Mouse (Mus musculus): Measurements from ENCODE around the gene Gm15557. TPM values are rescaled to one million over a fixed set of nuclear protein-coding genes. Genes with fewer than 3 reads are reported as not detected.

Gm15557 gene
- polyA plus RNA-seq, 1 experiment = not detected

- peaks cover 25% of the 10 kb centered on the region for H3K4me1 ChIP-seq (ENCODE audit: control insufficient read depth, insufficient read depth, low read length)
- H3K4me3 ChIP-seq (ENCODE audit: insufficient read depth, low read length) = peak overlapping the region; percentile 60
- TF ChIP-seq POLR2A (IDR thresholded peaks at IDR 0.05; ENCODE audit: borderline replicate concordance, low read depth, low read length) (no peak), CTCF (IDR thresholded peaks at IDR 0.05; ENCODE audit: low read depth, low read length) (no peak)
- peak overlapping the region; percentile 98 for H3K27ac ChIP-seq (ENCODE audit: insufficient read depth, low read depth, low read length)
Measured at GRCm38 (mm10) chr2:155979328-155979991, 38.9 kb downstream of the Gm15557 start.

- no peak overlapping the region for H3K4me3 ChIP-seq (ENCODE audit: insufficient read depth, low read length)
- TF ChIP-seq POLR2A (IDR thresholded peaks at IDR 0.05; ENCODE audit: borderline replicate concordance, low read depth, low read length) (no peak), CTCF (IDR thresholded peaks at IDR 0.05; ENCODE audit: low read depth, low read length) (no peak)
- peaks cover 6% of the 10 kb centered on the region for H3K4me1 ChIP-seq (ENCODE audit: control insufficient read depth, insufficient read depth, low read length)
- H3K27ac ChIP-seq (ENCODE audit: insufficient read depth, low read depth, low read length) = no peak overlapping the region
Measured at GRCm38 (mm10) chr2:155985776-155986175, 45.2 kb downstream of the Gm15557 start.

- Histone ChIP-seq H3K4me3 (ENCODE audit: insufficient read depth, low read length) (no peak overlapping the region), H3K27ac (ENCODE audit: insufficient read depth, low read depth, low read length) (no peak overlapping the region), H3K4me1 (ENCODE audit: control insufficient read depth, insufficient read depth, low read length) (no peaks in the 10 kb centered on the region)
- TF ChIP-seq POLR2A (IDR thresholded peaks at IDR 0.05; ENCODE audit: borderline replicate concordance, low read depth, low read length) (no peak), CTCF (IDR thresholded peaks at IDR 0.05; ENCODE audit: low read depth, low read length) (no peak)
Measured at GRCm38 (mm10) chr2:155987131-155987530, 46.6 kb downstream of the Gm15557 start.

GRCm38 (mm10) chr2:155989085-155989484 lies 48.6 kb downstream of the Gm15557 start:
- TF ChIP-seq POLR2A (IDR thresholded peaks at IDR 0.05; ENCODE audit: borderline replicate concordance, low read depth, low read length) (no peak), CTCF (IDR thresholded peaks at IDR 0.05; ENCODE audit: low read depth, low read length) (no peak)
- Histone ChIP-seq H3K4me1 (ENCODE audit: control insufficient read depth, insufficient read depth, low read length) (no peaks in the 10 kb centered on the region), H3K4me3 (ENCODE audit: insufficient read depth, low read length) (no peak overlapping the region), H3K27ac (ENCODE audit: insufficient read depth, low read depth, low read length) (no peak overlapping the region)

GRCm38 (mm10) chr2:155991151-155991550 lies 50.6 kb downstream of the Gm15557 start:
- Histone ChIP-seq H3K4me1 (ENCODE audit: control insufficient read depth, insufficient read depth, low read length) (peaks cover 3% of the 10 kb centered on the region; the same call in 1 of the 2 replicates), H3K4me3 (ENCODE audit: insufficient read depth, low read length) (no peak overlapping the region), H3K27ac (ENCODE audit: insufficient read depth, low read depth, low read length) (no peak overlapping the region)
- TF ChIP-seq POLR2A (IDR thresholded peaks at IDR 0.05; ENCODE audit: borderline replicate concordance, low read depth, low read length) (no peak), CTCF (IDR thresholded peaks at IDR 0.05; ENCODE audit: low read depth, low read length) (no peak)

GRCm38 (mm10) chr2:155991863-155992321 lies 51.4 kb downstream of the Gm15557 start:
- no peak overlapping the region for H3K4me3 ChIP-seq (ENCODE audit: insufficient read depth, low read length)
- no peak overlapping the region for H3K27ac ChIP-seq (ENCODE audit: insufficient read depth, low read depth, low read length)
- no peak for TF ChIP-seq POLR2A (IDR thresholded peaks at IDR 0.05; ENCODE audit: borderline replicate concordance, low read depth, low read length)

More at GRCm38 (mm10) chr2:155991863-155992321, 51.4 kb downstream of the Gm15557 start:
- H3K4me1 ChIP-seq (ENCODE audit: control insufficient read depth, insufficient read depth, low read length) = peaks cover 8% of the 10 kb centered on the region

Other genes starting within 250 kb of the Gm15557 start
- 93.1 and 108 TPM in 2 replicates for gene Trpc4ap, start 248.3 kb upstream of the Gm15557 start, polyA plus RNA-seq (2012; ENCODE audit: insufficient read depth, insufficient read length, missing spikeins)
- 44.3 and 46.4 TPM in 2 replicates for gene Edem2, start 211.3 kb upstream of the Gm15557 start, polyA plus RNA-seq (2012; ENCODE audit: insufficient read depth, insufficient read length, missing spikeins)
- gene Gm17581, start 204.9 kb upstream of the Gm15557 start, polyA plus RNA-seq (2012; ENCODE audit: insufficient read depth, insufficient read length, missing spikeins) = not detected in 2 replicates
- gene Procr, start 189.6 kb upstream of the Gm15557 start, polyA plus RNA-seq (2012; ENCODE audit: insufficient read depth, insufficient read length, missing spikeins) = 3.7 and 3.9 TPM in 2 replicates
- gene Mmp24, start 165.4 kb upstream of the Gm15557 start, polyA plus RNA-seq (2012; ENCODE audit: insufficient read depth, insufficient read length, missing spikeins) = not detected in 2 replicates
- 44.7 and 46.1 TPM in 2 replicates for gene BC029722, start 121.3 kb upstream of the Gm15557 start, polyA plus RNA-seq (2012; ENCODE audit: insufficient read depth, insufficient read length, missing spikeins)
- 89.5 and 91.7 TPM in 2 replicates for gene Eif6, start 113.8 kb upstream of the Gm15557 start, polyA plus RNA-seq (2012; ENCODE audit: insufficient read depth, insufficient read length, missing spikeins)
- not detected in 2 replicates for gene Fam83c, start 105.9 kb upstream of the Gm15557 start, polyA plus RNA-seq (2012; ENCODE audit: insufficient read depth, insufficient read length, missing spikeins)
- 16.1 and 19.0 TPM in 2 replicates for gene Uqcc1, start 10.4 kb upstream of the Gm15557 start, polyA plus RNA-seq (2012; ENCODE audit: insufficient read depth, insufficient read length, missing spikeins)
- gene Gdf5, start 4.6 kb downstream of the Gm15557 start, polyA plus RNA-seq (2012; ENCODE audit: insufficient read depth, insufficient read length, missing spikeins) = not detected in 2 replicates
- 47.2 and 49.6 TPM in 2 replicates for gene Cep250, start 15.7 kb downstream of the Gm15557 start, polyA plus RNA-seq (2012; ENCODE audit: insufficient read depth, insufficient read length, missing spikeins)
- 2.4 and 2.5 TPM in 2 replicates for gene 6430550D23Rik, start 67.2 kb downstream of the Gm15557 start, polyA plus RNA-seq (2012; ENCODE audit: insufficient read depth, insufficient read length, missing spikeins)
- gene Ergic3, start 67.3 kb downstream of the Gm15557 start, polyA plus RNA-seq (2012; ENCODE audit: insufficient read depth, insufficient read length, missing spikeins) = 177 and 190 TPM in 2 replicates
- not detected in 2 replicates for gene Fer1l4, start 112.2 kb downstream of the Gm15557 start, polyA plus RNA-seq (2012; ENCODE audit: insufficient read depth, insufficient read length, missing spikeins)
- gene Spag4, start 124.4 kb downstream of the Gm15557 start, polyA plus RNA-seq (2012; ENCODE audit: insufficient read depth, insufficient read length, missing spikeins) = 0.32 TPM in 1 of 2 replicates, not detected in the other
- 36.0 and 40.9 TPM in 2 replicates for gene Cpne1, start 171.2 kb downstream of the Gm15557 start, polyA plus RNA-seq (2012; ENCODE audit: insufficient read depth, insufficient read length, missing spikeins)
- gene Rbm12, start 171.2 kb downstream of the Gm15557 start, polyA plus RNA-seq (2012; ENCODE audit: insufficient read depth, insufficient read length, missing spikeins) = 12.2 and 14.0 TPM in 2 replicates
- 9.0 and 12.0 TPM in 2 replicates for gene Gm28036, start 186.4 kb downstream of the Gm15557 start, polyA plus RNA-seq (2012; ENCODE audit: insufficient read depth, insufficient read length, missing spikeins)
- gene Romo1, start 203.3 kb downstream of the Gm15557 start, polyA plus RNA-seq (2012; ENCODE audit: insufficient read depth, insufficient read length, missing spikeins) = 115 and 116 TPM in 2 replicates
- gene Nfs1, start 203.5 kb downstream of the Gm15557 start, polyA plus RNA-seq (2012; ENCODE audit: insufficient read depth, insufficient read length, missing spikeins) = 42.4 and 43.4 TPM in 2 replicates
- gene Rbm39, start 239.5 kb downstream of the Gm15557 start, polyA plus RNA-seq (2012; ENCODE audit: insufficient read depth, insufficient read length, missing spikeins) = 472 and 516 TPM in 2 replicates